Comparison of ENCODE assay signal across 13 mouse cellular contexts in genomic region chr3:144015236-144015635, GRCm38 (mm10).
"Had no signal": no experiment of that assay in that cellular context is flagged by ENCODE, and none has a peak within 500 bp of the region (broad histone marks: within the 10 kb centered on the region; RNA-seq: fewer than 3 reads in every experiment).

No protein-coding gene starts in this region.

- DNase-seq: kidney, adult 2 months; kidney, postnatal 10 days; kidney, postnatal 36 days; layer of hippocampus, postnatal 36 days; lung, adult 18-20 months; lung, postnatal 10 days; right cerebral cortex, adult 18-20 months; right cerebral cortex, postnatal 14 days; right cerebral cortex, postnatal 4 days; thymus, postnatal 4 days had no signal

- ATAC-seq: intestine, postnatal 0 days; midbrain, embryonic 13.5 days; midbrain, embryonic 16.5 days had no signal
